Mouse (Mus musculus): ENCODE data around the gene Prkcd. TPM values are rescaled to one million over a fixed set of nuclear protein-coding genes. Genes with fewer than 3 reads are reported as not detected.

Gene Prkcd
- polyA plus RNA-seq, 1 experiment: 112 TPM

Other genes starting within 250 kb of the Prkcd start
- 37.6 and 39.1 TPM in 2 replicates for gene Dcp1a, start 146.7 kb downstream of the Prkcd start, polyA plus RNA-seq (2012; rRNA removed)
- gene Cacna1d, start 134.8 kb downstream of the Prkcd start, polyA plus RNA-seq (2012; rRNA removed): 24.2 and 26.7 TPM in 2 replicates
- gene Tkt, start 77.9 kb downstream of the Prkcd start, polyA plus RNA-seq (2012; rRNA removed): 527 and 734 TPM in 2 replicates
- gene Rft1, start 28.1 kb upstream of the Prkcd start, polyA plus RNA-seq (2012; rRNA removed): 27.1 and 32.4 TPM in 2 replicates
- gene Sfmbt1, start 88.6 kb upstream of the Prkcd start, polyA plus RNA-seq (2012; rRNA removed): 2.9 and 5.7 TPM in 2 replicates
- gene Tmem110, start 199.4 kb upstream of the Prkcd start, polyA plus RNA-seq (2012; rRNA removed): 30.9 and 31.6 TPM in 2 replicates

All from gonadal fat pad, adult 2 months (tissue).